Mouse (Mus musculus) splenic B cell, adult 2 months (primary cell): ENCODE measurements around the gene Pde4b.

ENCODE experiments used
- DNase-seq: peaks from one replicate; pipeline ENCODE4 v3.0.0-alpha.2; 2011; ENCODE audit warnings: low read depth, low spot score
- H3K27me3 ChIP-seq: 2 replicates; pipeline ENCODE4 v1.6.1; 2012; ENCODE audit warnings: mild to moderate bottlenecking, low read length, moderate library complexity, mixed read lengths; ENCODE audit not compliant: control insufficient read depth, poor library complexity, insufficient read depth, severe bottlenecking
- H3K36me3 ChIP-seq: 2 replicates; pipeline ENCODE4 v1.6.1; 2012; ENCODE audit warnings: mild to moderate bottlenecking, low read length, moderate library complexity, mixed read lengths; ENCODE audit not compliant: control insufficient read depth, poor library complexity, insufficient read depth, severe bottlenecking

The Pde4b gene

DNA sequence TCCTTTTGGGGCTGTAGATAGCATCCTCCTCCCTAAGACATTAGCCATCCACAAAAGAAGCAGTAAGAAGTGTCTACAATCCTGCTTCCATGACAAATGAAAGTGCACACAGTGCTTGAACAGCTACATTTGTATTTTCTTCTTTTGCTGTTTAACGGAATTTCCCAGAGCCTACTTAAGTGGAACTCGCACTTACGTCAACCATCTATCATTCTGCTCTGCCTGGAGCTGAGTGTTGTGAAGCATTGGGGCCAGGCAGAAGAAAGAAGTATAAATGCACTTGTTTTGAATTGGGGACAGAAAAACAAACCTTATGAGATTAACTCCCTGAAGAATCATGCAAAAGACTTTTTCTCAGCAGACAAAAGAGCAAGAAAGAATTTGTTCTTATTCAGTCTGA, 338.1 kb downstream of the Pde4b start:
- Histone ChIP-seq H3K27me3 (no peaks in the 10 kb centered on the region), H3K36me3 (no peaks in the 10 kb centered on the region)
- DNase-seq: no peak

GRCm38 (mm10) chr4:102429730-102430341, 342.5 kb downstream of the Pde4b start:
- no peaks in the 10 kb centered on the region for H3K27me3 ChIP-seq
- H3K36me3 ChIP-seq: no peaks in the 10 kb centered on the region
- no peak for DNase-seq

DNA sequence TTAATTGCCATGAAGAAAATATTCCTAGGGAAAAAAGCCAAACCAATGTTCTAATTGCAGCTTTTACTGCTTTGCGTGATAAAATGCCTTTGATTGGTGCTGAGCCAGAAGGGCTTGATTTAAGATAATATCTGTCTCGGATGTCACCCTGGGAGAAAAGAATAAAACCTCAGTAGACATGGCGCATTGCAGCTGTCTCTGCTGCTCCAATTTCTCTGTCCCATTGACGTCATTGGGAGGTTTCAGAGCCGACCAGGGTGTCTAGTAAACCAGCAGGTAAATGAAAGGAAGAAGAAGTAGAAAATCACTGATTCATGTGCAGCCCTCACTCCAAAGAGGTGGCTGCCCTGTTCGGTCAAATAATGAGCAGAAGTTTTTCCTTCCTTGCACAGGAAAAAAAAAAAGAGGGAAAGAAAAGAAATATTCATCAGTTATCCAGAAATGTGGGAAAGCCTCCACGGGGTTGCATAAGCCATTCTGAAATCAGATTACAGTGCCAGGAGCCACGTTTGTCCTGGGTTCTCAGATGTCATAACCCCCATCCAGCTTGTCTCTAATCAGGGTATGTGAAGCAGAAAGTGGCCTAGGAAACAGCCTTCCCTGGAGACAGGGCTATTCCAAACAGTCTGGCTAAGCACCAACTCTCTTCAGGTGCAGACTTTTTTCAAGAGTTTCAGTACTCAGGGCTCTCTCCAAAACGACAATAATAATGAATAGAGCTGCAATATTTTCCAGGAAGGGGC, 344.9 kb downstream of the Pde4b start:
- DNase-seq: no peak
- Histone ChIP-seq H3K27me3 (no peaks in the 10 kb centered on the region), H3K36me3 (no peaks in the 10 kb centered on the region)

- DNase-seq: no peak
- H3K27me3 ChIP-seq: no peaks in the 10 kb centered on the region
- no peaks in the 10 kb centered on the region for H3K36me3 ChIP-seq
These were observed 352.2 kb downstream of the Pde4b start for GRCm38 (mm10) chr4:102439401-102440118.

- no peak for DNase-seq
These were observed 352.8 kb downstream of the Pde4b start for GRCm38 (mm10) chr4:102440119-102440481.

DNA sequence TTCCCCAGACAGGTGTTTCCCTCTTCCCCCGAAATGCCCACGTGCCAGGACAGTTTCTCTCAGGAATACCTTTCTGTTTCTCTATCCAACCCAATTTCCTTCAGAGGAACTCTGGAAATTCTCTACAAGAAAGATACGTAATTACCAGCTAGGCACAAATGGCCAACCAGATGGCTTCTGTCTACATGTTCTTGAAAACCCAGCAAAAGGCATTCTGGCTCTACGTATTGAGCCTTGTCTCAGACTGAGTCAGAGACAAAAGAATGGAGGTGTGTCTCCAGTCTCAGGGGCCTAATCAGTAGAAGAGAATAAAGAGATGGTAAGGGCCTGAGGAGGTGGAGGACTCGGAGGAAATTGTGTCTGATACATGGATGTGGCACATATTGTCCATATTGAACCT, 356.2 kb downstream of the Pde4b start:
- DNase-seq: no peak
- H3K36me3 ChIP-seq: no peaks in the 10 kb centered on the region

More at GRCm38 (mm10) chr4:102440119-102440481, 352.8 kb downstream of the Pde4b start:
- Histone ChIP-seq H3K27me3 (no peaks in the 10 kb centered on the region), H3K36me3 (no peaks in the 10 kb centered on the region)

GRCm38 (mm10) chr4:102444501-102444900, 357.2 kb downstream of the Pde4b start:
- Histone ChIP-seq H3K27me3 (peaks cover 1% of the 10 kb centered on the region; the same call in 1 of the 2 replicates), H3K36me3 (no peaks in the 10 kb centered on the region)
- DNase-seq: no peak

More for the DNA sequence above, 356.2 kb downstream of the Pde4b start:
- H3K27me3 ChIP-seq: peaks cover 1% of the 10 kb centered on the region; the same call in 1 of the 2 replicates

DNA sequence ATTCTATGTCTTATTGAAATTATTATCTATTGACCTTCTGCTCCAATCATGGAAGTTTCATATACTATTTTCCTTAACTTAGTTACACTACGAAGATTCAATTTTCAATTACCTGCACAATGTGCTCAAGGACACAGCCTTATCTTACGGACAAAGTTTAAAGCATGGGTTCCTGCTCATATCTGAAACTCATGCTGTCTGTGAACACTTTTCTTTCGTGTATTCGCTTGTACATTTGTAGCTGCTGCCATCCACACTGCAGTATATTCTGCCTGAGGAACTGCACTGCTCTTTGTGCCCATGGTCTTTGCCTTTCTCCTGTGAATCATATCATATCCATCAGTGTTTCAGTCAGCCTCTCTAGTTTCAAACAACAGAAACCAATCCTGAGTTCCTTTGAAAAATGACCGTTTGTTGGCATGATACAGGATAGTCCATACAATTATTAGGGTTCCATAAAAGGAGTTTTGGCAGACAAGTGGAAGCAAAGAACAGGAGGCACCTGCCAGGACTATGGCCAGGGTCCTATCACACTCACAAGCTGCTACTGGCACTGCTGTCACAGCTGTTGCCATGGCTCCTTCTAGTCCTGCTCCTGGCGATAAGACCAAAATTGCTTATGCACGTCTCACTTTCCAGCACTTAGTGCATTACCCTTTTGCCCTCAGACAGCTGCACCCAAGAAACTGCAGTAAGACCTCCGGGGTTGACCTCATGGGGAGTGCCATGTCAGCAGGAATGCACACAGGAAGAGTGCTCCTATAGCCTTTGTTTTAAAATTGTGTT, 359.0 kb downstream of the Pde4b start:
- Histone ChIP-seq H3K27me3 (peaks cover 1% of the 10 kb centered on the region; the same call in 1 of the 2 replicates), H3K36me3 (no peaks in the 10 kb centered on the region)
- DNase-seq: no peak

DNA sequence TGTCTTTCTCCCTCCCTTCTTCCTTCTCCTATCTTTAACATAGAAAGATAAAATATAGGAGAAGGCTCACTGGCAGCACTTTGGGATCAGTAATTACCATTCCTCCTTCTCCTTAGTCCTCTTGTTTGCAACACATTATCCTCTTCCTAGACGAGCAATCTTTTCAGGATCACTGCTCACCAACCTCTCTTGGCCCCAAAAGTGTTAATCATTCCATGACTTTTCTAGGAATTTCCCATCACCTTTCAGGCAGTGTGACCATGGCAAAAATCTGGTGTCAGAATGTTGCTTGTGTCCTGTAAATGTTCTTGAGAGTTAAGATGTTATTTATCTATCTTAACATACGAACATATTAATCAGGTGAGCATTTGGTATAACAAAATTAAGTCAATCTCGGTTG, 369.1 kb downstream of the Pde4b start:
- DNase-seq: no peak
- no peaks in the 10 kb centered on the region for H3K27me3 ChIP-seq
- H3K36me3 ChIP-seq: no peaks in the 10 kb centered on the region

GRCm38 (mm10) chr4:102459216-102459999, 372.1 kb downstream of the Pde4b start:
- Histone ChIP-seq H3K36me3 (no peaks in the 10 kb centered on the region), H3K27me3 (no peaks in the 10 kb centered on the region)
- no peak for DNase-seq

- no peak for DNase-seq
- H3K27me3 ChIP-seq: no peaks in the 10 kb centered on the region
- H3K36me3 ChIP-seq: no peaks in the 10 kb centered on the region
These were observed 390.8 kb downstream of the Pde4b start for GRCm38 (mm10) chr4:102478104-102478503.

GRCm38 (mm10) chr4:102478860-102479259, 391.5 kb downstream of the Pde4b start:
- no peaks in the 10 kb centered on the region for H3K36me3 ChIP-seq
- no peak for DNase-seq
- no peaks in the 10 kb centered on the region for H3K27me3 ChIP-seq

GRCm38 (mm10) chr4:102480830-102481484, 393.6 kb downstream of the Pde4b start:
- Histone ChIP-seq H3K27me3 (no peaks in the 10 kb centered on the region), H3K36me3 (no peaks in the 10 kb centered on the region)
- DNase-seq: no peak
